Mouse (Mus musculus) heart, adult 2 months (tissue): Measurements from ENCODE around the gene Gabarapl1.

ENCODE experiments used
- CTCF ChIP-seq: fragments of 200-600 bp; IDR thresholded peaks from 2 replicates; pipeline ENCODE4 v1.8.1; 2022; ENCODE audit warnings: antibody characterized with exemption, mild to moderate bottlenecking, moderate library complexity
- EP300 ChIP-seq: fragments of 200-500 bp; IDR thresholded peaks from 2 replicates; pipeline ENCODE4 v1.6.1; 2011; ENCODE audit warnings: low read depth, low read length, control low read depth; ENCODE audit not compliant: insufficient read depth
- POLR2A ChIP-seq: fragments of 200-500 bp; IDR thresholded peaks from 2 replicates; pipeline ENCODE4 v1.6.1; 2011; ENCODE audit warnings: mild to moderate bottlenecking, low read depth, low read length, control low read depth; ENCODE audit not compliant: insufficient read depth

DNA sequence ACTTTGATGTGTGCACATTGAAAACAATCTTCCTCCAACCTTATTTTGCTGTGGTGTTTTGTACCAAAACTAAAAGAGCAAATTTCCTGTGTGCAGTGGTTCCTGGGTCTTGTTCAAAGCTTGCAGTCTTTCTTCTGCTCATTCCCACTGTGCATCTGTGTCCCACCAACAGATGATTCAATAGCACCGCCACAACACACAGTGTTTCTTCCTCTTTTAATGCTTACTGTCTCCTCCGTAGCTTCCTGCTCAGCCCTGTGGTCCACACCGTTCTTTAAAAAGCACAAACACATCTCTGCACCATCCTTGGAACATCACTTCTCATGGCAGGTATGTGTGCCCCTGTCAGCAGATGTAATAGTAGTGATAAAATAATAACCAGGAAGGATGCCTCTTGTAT, 58.5 kb downstream of the Gabarapl1 start, which contains the start of gene Klrd1:
- TF ChIP-seq EP300 (no peak), POLR2A (no peak), CTCF (no peak)
